Mouse (Mus musculus) myocyte (in vitro differentiated cells): ENCODE data around the gene H2-K1.

Experiments used
- E2F4 ChIP-seq: IDR thresholded peaks from one replicate; pipeline ENCODE4 v1.6.1; 2011; ENCODE audit warnings: mild to moderate bottlenecking, control low read depth, moderate library complexity; ENCODE audit not compliant: insufficient read depth
- MAX ChIP-seq: IDR thresholded peaks from one replicate; pipeline ENCODE4 v1.6.1; 2011; ENCODE audit warnings: low read depth, mild to moderate bottlenecking, control low read depth
- MYOD1 ChIP-seq, 3 experiments: IDR thresholded peaks; one replicate each; pipeline ENCODE4 v1.6.1; 2011; ENCODE audit warnings: control low read depth in 2 of 3, low read depth in 2 of 3, mild to moderate bottlenecking in 2 of 3, moderate library complexity in 1 of 3; ENCODE audit not compliant: insufficient read length in 2 of 3, control insufficient read depth in 1 of 3
- MYOG ChIP-seq, 3 experiments: IDR thresholded peaks; one replicate each; pipeline ENCODE4 v1.6.1; 2011; ENCODE audit warnings: control low read depth in 2 of 3, low read depth in 2 of 3, mild to moderate bottlenecking in 2 of 3; ENCODE audit not compliant: insufficient read length in 2 of 3, control insufficient read depth in 1 of 3, insufficient read depth in 1 of 3
- POLR2A ChIP-seq: IDR thresholded peaks from one replicate; pipeline ENCODE4 v1.6.1; 2011; ENCODE audit warnings: low read depth, mild to moderate bottlenecking, control low read depth, moderate library complexity; ENCODE audit not compliant: insufficient read length
- REST ChIP-seq: IDR thresholded peaks from one replicate; pipeline ENCODE4 v1.6.1; 2011; ENCODE audit warnings: mild to moderate bottlenecking, control low read depth, moderate library complexity; ENCODE audit not compliant: insufficient read depth, insufficient read length

- no peak for TF ChIP-seq POLR2A
- TF ChIP-seq REST = no peak
- no peak for TF ChIP-seq E2F4
- no peak for TF ChIP-seq MAX
- TF ChIP-seq MYOD1 (IDR thresholded peaks at IDR 0.05; ENCODE audit: control insufficient read depth in 1 of 3, insufficient read length in 2 of 3, low read depth in 2 of 3) = no peak
- no peak for TF ChIP-seq MYOG (IDR thresholded peaks at IDR 0.05; ENCODE audit: control insufficient read depth in 1 of 3, insufficient read depth in 1 of 3, insufficient read length in 2 of 3, low read depth in 2 of 3)
Measured at GRCm38 (mm10) chr17:34032806-34033205, 32.7 kb upstream of the H2-K1 start.
